Mouse (Mus musculus) cerebellum, adult 11 months (tissue): ENCODE results near the gene Acot7.
"Not testable (repeated sequence)": the region's sequence is repeated elsewhere in the genome, so short reads cannot be mapped to it uniquely, and the experiment has no call there.

Experiments
- DNase-seq: peaks from one replicate; pipeline ENCODE4 v3.0.0; 2022

Gene Acot7

GRCm38 (mm10) chr4:152212531-152212930 lies 34.6 kb downstream of the Acot7 start:
- DNase-seq, result no peak

GRCm38 (mm10) chr4:152212974-152213373 lies 35.0 kb downstream of the Acot7 start:
- DNase-seq, result no peak

GRCm38 (mm10) chr4:152213760-152214480 lies 36.0 kb downstream of the Acot7 start:
- DNase-seq, result peak; percentile 91

- DNase-seq, result no peak
These were observed 37.0 kb downstream of the Acot7 start for GRCm38 (mm10) chr4:152214871-152215415.

- DNase-seq, result no peak
These were observed 41.7 kb downstream of the Acot7 start for GRCm38 (mm10) chr4:152219591-152219990.

GRCm38 (mm10) chr4:152220771-152221410 lies 43.0 kb downstream of the Acot7 start:
- no peak for DNase-seq

GRCm38 (mm10) chr4:152221411-152221887 lies 43.5 kb downstream of the Acot7 start:
- no peak for DNase-seq

GRCm38 (mm10) chr4:152222111-152222510 lies 44.2 kb downstream of the Acot7 start:
- DNase-seq, result no peak

GRCm38 (mm10) chr4:152222513-152222912 lies 44.6 kb downstream of the Acot7 start:
- no peak for DNase-seq

GRCm38 (mm10) chr4:152224156-152224555 lies 46.2 kb downstream of the Acot7 start:
- DNase-seq, result no peak

GRCm38 (mm10) chr4:152226901-152227486 lies 49.1 kb downstream of the Acot7 start:
- DNase-seq, result no peak

- no peak for DNase-seq
These were observed 50.0 kb downstream of the Acot7 start for GRCm38 (mm10) chr4:152227749-152228527.

GRCm38 (mm10) chr4:152230331-152230730 lies 52.4 kb downstream of the Acot7 start:
- not testable (repeated sequence) for DNase-seq

- no peak for DNase-seq
These were observed 53.4 kb downstream of the Acot7 start for GRCm38 (mm10) chr4:152231326-152231725.

GRCm38 (mm10) chr4:152232411-152232903 lies 54.5 kb downstream of the Acot7 start:
- peak; percentile 57 for DNase-seq

- DNase-seq, result no peak
These were observed 62.0 kb downstream of the Acot7 start for GRCm38 (mm10) chr4:152239974-152240373.

GRCm38 (mm10) chr4:152243241-152243891 lies 65.4 kb downstream of the Acot7 start:
- DNase-seq, result no peak

GRCm38 (mm10) chr4:152243969-152244368 lies 66.0 kb downstream of the Acot7 start:
- peak; percentile 59 for DNase-seq

- DNase-seq, result no peak
These were observed 66.9 kb downstream of the Acot7 start for GRCm38 (mm10) chr4:152244545-152245522.

- DNase-seq, result no peak
These were observed 68.1 kb downstream of the Acot7 start for GRCm38 (mm10) chr4:152246011-152246410.

- no peak for DNase-seq
These were observed 69.3 kb downstream of the Acot7 start for GRCm38 (mm10) chr4:152247195-152247594.
